Mouse (Mus musculus) layer of hippocampus, adult 8-10 months (tissue): ENCODE data around the gene Spata13. TPM values are rescaled to one million over a fixed set of nuclear protein-coding genes. Genes with fewer than 3 reads are reported as not detected.

Experiments used
- DNase-seq, 2 experiments: peaks; one replicate each; pipeline ENCODE4 v3.0.0; 2022; ENCODE audit warnings: low spot score in 2 of 2
- total RNA-seq, 4 experiments: library from RNA; stranded (reverse); gene quantifications; 2 replicates each; pipeline ENCODE4 v1.2.4; 2022

Spata13 gene
- 10 to 100 TPM; 22.4 to 27.3 (median 23.9) TPM for total RNA-seq

DNA sequence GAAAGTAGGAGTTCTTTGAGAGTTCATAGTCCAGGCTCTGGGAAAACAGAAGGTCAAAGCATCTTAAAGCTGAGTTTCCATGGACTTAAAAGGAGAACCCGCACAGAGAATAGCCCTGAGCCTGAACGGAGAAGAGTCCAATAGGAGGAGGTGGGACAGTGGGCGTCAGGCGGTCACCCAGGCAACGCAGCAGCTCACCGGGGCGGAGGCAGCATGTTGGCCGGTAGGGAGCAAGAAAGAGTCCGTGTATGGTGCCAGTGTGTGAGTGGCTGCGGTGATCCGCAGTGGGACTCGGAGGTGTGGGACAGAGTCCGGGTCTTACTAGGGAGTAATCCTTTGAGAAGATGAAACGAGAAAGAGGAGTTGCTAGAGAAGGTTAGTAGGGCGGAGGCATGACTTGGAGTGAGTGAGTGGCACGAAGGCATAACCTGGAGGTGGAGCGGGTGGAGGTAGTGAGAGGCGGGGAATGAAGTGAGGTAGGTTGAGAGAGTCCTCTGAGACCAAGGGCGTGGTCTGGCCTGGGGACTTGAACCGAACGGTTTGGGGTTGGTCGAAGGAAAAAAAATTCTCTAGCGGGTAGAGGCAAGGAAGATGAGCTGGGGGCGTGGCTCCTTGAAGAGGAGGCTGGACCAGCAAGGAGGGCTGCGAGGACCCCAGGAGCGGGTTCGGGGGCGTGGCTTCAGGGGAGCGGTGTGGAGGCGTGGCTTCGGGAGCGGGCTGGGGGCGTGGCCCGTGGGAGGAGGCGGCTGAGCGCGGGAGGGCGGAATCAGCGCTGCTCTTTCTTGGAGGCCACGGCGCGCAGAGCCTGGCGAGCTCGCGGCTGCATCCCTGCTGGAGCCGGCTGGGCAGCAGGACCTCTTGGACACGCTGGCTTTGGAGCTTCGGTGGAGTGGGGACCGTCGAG, at the start of gene Spata13:
Gene Spata13 (plus strand): TSS at position 41 of the 904 bp plus-strand sequence.
- peak; percentile 32 to 45 for DNase-seq

DNA sequence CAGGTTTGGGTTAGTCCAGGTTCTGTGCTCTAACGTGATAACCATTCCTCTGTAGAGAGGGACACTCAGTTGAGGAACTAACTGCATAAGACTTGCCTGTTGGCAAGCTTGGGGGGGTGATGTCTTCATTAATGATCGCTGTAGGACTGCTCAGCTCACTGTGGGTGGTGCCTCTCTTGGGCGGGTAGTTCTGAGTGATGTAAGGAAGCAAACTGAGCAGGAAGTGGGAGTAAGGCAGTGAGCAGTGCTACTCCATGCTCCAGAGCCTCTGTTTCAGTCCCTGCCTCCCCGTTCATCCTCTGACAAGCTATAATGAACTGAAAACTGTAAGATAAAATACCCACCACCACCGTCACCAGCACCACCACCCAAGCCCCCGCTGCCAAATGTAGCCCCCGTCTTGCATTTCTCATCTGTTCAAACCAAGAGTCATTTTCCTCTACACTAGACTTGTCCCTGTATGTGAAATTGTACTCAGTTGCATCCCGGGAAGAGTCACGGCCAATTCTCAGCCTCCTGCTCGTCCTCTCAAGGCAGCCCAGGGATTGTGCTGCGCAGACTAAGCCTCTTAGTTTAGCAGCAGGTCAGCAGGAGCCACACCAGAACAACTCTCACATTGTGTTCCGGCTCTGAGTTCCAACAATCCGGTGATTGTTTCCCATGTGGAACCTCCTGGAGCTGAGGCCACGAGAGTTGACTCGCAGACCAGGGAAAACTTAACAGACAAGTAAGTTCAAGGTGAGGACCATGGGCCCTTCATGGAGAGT, 46.9 kb upstream of the Spata13 start:
- peak; percentile 7 for DNase-seq

DNA sequence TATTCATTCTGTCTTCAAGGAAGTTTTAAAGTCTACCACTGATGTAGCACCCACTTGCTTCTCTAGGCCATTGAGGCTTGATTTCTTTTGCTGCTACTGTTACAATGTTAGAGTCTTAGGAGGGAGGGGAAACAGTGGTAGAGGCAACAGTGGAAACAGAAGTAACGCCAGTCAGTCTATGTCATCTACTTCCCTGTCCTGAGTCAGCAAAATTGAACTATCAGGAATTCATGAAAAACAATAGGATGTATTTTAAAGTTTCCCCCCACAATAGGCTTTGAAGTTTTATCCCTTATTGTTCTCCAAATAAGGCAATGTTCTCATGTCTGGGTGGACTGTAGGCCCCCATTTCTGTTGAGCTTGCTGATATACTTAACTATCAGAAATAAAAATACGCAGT, 44.8 kb upstream of the Spata13 start:
- no peak for DNase-seq

DNA sequence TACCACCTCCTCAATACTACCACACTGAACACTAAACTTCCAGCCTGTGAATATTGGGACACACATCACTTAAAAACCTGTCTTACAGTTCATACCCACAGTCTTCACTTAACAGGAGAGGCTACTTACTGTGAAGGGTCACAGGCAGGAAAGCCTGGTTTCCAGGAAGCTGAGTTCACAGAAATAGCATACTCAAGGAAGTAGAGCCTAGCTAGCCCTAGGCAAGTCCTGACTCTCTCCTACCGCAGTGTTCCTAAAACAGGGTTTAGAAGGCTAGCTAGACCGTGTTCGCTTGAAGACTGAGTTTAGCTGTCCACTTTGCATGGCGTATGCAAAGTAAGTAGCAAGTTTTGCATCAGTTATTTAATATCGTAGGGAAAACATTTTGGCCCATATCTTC, 41.5 kb upstream of the Spata13 start:
- DNase-seq = no peak

DNA sequence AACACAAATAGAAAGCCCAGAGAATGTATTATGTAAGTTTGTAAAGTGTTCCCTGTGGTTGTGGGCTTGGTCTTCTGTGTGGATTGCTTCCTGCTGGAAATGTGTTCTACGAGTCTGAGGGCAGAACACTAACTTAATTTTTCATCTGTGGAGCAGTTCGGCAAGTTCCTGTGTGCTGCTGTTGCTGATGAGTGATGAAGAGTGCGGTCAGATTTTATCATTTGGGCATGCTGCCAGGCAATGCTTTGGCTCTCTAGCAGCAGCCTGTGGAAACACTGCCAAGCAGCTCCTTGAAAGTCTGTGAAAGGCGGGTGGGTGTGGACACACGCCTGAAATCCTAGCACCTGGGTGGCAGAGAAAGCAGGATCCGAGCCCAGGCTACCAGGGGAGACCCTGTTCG, 41.0 kb upstream of the Spata13 start:
- peak in 1 of 2 experiments; percentile 30 for DNase-seq

GRCm38 (mm10) chr14:60597571-60597970, 36.2 kb upstream of the Spata13 start:
- no peak for DNase-seq

- DNase-seq = no peak
Observed at GRCm38 (mm10) chr14:60599044-60599443, 34.8 kb upstream of the Spata13 start.

- DNase-seq = no peak
Observed at GRCm38 (mm10) chr14:60605564-60605963, 28.2 kb upstream of the Spata13 start.

GRCm38 (mm10) chr14:60606194-60606593, 27.6 kb upstream of the Spata13 start:
- no peak for DNase-seq

DNA sequence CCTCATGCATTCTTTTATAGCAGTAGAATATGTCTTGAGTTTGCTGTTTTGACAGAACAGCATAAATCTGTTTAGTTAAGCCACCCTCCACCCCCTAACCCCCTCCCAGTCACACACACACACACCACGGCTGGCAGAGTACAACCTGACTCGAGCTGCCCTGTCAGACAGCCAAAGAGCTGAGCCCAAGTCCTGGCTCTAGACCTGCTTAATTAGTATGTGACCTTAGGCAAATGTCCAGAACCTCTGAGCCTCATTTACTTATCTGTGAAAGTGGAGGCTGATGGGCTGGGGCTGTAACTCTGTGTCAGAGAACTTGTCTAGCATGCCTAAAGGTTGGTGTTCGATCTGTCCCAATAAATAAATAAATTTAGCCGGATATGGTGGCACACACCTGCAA, 26.1 kb upstream of the Spata13 start:
- DNase-seq = no peak

DNA sequence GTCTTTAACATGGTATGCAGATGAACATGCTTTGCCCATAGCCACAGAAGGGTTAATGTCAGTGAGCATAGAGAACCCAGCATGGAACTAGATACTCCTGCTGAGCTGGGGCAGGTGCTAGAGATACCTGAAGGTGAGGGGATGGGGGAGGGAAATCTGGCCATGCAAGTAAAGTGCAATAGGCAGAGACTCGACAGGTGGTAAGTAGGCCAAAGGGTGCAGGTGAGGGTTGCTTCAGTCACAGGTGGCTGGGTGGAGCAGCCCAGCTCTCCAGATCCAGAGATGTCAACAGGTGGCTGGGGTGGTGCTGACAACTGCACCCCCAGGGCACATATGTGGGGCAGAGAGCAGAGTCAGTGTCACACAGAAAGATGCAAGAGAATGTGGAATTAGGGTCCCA, 24.6 kb upstream of the Spata13 start:
- DNase-seq = no peak

DNA sequence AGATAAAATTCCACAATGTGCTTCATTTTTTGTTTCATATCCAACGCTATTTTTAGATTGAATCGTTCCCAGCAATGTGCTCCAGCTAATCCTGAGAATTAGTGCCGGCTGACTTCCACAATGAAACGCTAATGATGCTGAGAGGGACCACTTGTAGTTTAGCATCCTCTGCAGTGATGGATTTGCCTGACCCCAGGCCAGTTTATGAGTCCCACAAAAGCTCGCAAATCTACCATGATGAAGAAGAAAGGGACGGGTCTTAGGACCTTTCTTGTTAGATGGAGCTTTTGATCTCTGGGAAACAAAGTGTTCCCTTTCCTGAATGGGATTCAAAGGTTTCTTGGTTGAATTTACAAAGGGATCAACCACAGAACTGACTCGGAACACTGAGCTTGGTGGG, 21.1 kb upstream of the Spata13 start:
- no peak for DNase-seq

GRCm38 (mm10) chr14:60621076-60621475, 12.7 kb upstream of the Spata13 start:
- no peak for DNase-seq

DNA sequence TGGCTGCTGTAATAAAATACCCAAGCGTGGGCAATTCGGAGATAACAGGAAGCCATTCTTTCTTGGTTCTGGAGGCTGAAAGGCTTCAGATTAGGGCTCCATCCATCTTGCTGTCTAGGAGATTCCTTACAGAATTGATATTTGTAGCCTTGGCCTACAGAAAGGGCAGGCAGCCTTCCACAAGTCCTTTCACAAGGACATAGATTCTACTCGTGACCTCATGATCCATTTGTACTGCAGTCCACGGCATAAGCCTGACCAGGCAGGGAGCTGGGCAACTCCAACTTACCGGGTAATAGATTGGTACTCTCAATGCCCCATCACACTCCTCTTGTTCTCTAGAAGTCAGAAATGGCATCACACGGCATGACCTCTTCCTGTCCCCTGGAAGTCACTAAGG, 8.3 kb upstream of the Spata13 start:
- no peak for DNase-seq

DNA sequence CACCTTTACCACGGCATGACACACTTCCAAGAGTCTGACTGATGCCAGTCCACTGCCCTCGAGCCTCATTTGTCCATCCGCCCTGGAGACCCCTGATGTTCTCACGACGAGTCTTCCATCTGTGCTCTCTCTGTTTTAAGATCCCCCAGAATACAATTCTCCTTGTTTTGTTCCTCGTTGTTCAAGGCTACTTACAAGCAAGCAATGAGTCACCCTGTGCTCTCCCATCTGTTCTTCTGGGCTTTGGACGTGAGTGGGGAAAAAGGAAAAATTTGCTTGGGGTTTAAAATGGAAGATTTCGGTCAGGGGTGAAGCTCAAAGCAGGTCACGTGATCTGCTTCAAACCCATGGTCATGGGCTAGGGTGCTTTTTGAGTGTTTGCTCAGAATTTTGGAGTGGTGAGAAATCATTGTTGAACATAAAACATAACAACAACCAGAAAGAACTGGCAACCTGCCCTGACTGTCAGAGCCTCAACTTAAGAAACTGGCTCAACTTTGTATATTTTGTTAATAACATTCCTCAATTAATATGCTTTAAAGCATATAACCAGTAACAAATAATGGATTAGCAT, 3.8 kb upstream of the Spata13 start:
- DNase-seq = no peak

- no peak for DNase-seq
Observed at GRCm38 (mm10) chr14:60630981-60631380, 2.8 kb upstream of the Spata13 start.

DNA sequence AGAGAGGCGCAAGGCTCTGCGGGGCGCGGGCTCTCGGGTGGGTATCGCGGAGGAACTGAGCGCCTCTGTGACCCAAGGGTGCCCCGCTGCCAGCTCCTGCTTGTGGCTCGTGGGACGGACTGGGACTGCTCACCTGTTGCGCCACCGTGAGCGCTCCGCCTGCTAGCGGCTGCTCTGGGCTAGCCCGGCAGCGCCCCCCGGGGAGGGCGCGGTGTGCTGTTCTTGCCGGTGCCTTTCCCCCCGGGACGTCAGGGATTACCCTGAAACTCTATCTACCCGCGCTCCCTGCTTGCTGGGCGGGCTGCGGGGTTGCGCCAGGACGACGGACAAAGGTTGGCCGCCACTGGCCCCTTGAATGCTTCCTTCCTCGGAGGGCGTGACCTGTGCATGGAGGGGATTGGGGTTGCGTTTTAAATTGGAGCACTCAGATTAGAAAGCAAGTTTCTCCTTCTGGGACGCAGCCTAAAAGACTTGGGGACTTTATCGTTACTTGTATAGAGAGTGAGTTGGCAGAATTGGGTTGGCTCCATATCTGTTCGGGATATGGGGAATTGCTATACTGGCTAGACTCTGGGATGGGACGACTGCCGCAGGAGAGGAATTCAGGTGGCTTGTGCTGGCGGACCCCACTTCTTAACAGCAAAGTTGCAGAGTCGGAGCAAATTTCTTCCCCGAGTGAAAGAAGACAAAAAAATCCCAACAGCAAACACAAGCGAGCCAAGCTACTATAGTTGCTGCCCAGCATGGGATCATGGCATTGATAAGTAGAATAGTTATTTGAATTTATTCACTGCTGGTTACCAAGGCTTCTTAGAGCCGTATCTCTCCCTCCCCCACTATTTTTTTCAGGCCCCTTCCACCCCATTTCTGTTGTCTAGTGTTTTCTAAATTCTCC, 1.3 kb downstream of the Spata13 start:
- no peak for DNase-seq

DNA sequence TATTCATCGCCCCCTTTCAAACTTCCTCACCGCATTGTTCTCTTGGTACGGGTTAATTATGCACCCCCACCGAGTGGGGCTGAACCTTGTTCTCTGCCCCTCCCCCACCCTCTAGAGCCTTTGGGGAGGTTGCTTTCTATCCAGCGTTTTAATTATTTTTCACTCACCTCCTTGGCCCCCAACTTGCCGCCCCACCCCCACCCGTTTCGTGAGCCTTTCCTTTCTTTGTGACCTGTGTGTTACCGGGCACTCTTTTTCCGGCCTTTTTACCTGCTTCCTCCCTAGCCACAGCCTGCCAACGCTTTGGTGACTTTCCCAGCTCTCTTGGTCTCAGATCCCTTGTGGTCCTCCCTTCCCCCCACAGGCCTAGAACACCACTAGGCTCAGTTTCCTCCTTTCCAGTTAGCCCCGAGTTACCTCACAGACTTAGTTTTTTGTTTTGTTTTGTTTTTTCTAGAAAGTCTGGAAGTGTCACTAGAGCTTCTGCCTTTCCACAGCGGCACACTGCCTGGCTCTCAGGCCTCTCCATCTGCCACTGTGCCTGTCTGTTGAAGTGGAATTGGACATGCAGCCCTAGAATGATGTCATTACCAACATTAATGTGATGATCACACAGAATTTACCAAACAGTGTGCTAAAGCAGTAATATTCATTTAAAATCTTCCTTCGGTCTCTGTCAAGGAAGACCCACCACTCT, 2.3 kb downstream of the Spata13 start:
- no peak for DNase-seq

DNA sequence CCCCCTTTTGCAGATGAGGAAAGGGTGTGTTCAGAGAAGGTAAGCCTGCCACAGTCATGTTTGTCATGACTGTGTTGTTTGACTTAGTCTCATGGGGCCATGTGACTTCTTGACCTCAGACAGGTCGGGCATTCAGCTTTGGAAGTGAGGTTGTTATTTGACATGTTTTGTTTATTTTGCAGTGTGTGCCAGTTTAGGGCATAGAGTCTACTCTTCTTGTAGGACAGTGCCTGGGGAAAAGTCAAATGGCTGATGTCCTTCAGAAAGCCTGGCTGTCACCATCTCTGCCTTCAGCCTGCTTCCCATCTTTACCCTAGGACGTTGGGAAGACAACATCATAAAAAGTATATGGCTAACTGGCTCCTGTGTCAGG, 2.8 kb downstream of the Spata13 start:
- no peak for DNase-seq

- DNase-seq = no peak
Observed at GRCm38 (mm10) chr14:60636996-60637395, 3.2 kb downstream of the Spata13 start.

- no peak for DNase-seq
Observed at GRCm38 (mm10) chr14:60638159-60638558, 4.4 kb downstream of the Spata13 start.
